Mouse (Mus musculus) heart, postnatal 0 days (tissue): ENCODE data around the gene Uap1. TPM values are rescaled to one million over a fixed set of nuclear protein-coding genes. Genes with fewer than 3 reads are reported as not detected.

Experiments
- ATAC-seq: fragments of 200-750 bp; cut with Nextera tagmentation; 2 replicates; pipeline ENCODE4 v1.8.0; 2017; ENCODE audit warnings: low read depth, moderate number of reproducible peaks, moderate library complexity; ENCODE audit not compliant: insufficient read depth
- DNase-seq: peaks from one replicate; pipeline ENCODE4 v3.0.0-alpha.2; 2016; ENCODE audit warnings: low spot score
- H3K27ac ChIP-seq: fragments of 300-500 bp; sonication (generic); 2 replicates; pipeline ENCODE4 v1.5.1; 2014; ENCODE audit warnings: low read depth, mild to moderate bottlenecking
- H3K27me3 ChIP-seq: fragments of 300-500 bp; sonication (generic); 2 replicates; pipeline ENCODE4 v1.6.1; 2014; ENCODE audit warnings: low read length, mixed read lengths; ENCODE audit not compliant: control insufficient read depth, insufficient read depth
- H3K36me3 ChIP-seq: fragments of 300-500 bp; sonication (generic); replicated peaks from 2 replicates; pipeline ENCODE4 v1.6.1; 2014; ENCODE audit warnings: low read length, mixed read lengths; ENCODE audit not compliant: control insufficient read depth, insufficient read depth
- H3K4me1 ChIP-seq: fragments of 300-500 bp; sonication (generic); 2 replicates; pipeline ENCODE4 v1.6.1; 2014; ENCODE audit warnings: antibody characterized with exemption; ENCODE audit not compliant: control insufficient read depth, insufficient read depth
- H3K4me2 ChIP-seq: fragments of 300-500 bp; sonication (generic); 2 replicates; pipeline ENCODE4 v1.6.1; 2014; ENCODE audit warnings: low read depth, mild to moderate bottlenecking, low read length, moderate library complexity
- H3K4me3 ChIP-seq: fragments of 300-500 bp; sonication (generic); 2 replicates; pipeline ENCODE4 v1.5.1; 2014; ENCODE audit warnings: low read depth, low read length
- H3K9ac ChIP-seq: fragments of 300-500 bp; sonication (generic); replicated peaks from 2 replicates; pipeline ENCODE4 v1.6.1; 2014; ENCODE audit warnings: low read depth, low read length, mixed read lengths
- H3K9me3 ChIP-seq: fragments of 300-500 bp; sonication (generic); replicated peaks from 2 replicates; pipeline ENCODE4 v1.6.1; 2016; ENCODE audit warnings: low read length; ENCODE audit not compliant: control insufficient read depth
- CTCF ChIP-seq: IDR thresholded peaks from 2 replicates; pipeline ENCODE4 v1.5.1; 2016; ENCODE audit warnings: antibody characterized with exemption, control low read depth, low read depth
- EP300 ChIP-seq: IDR thresholded peaks from 2 replicates; pipeline ENCODE4 v1.6.1; 2016; ENCODE audit warnings: antibody characterized with exemption, low read depth
- WGBS: fragments of 180-500 bp; shearing (Covaris S2); extraction: QIAGEN DNeasy Blood & Tissue Kit; methylation state at CpG from one replicate; pipeline ENCODE4 v1.1.7; 2014; 5-methylcytosine and 5-hydroxymethylcytosine counted together
- polyA plus RNA-seq: library from polyadenylated mRNA; unstranded; fragments of >200 nt; fragmentation: Nextera tagmentation; extraction: Ambion mirVana; gene quantifications from 2 replicates; pipeline ENCODE4 v1.2.1, GENCODE M21; 2015
- total RNA-seq: library from RNA; depleted of rRNA; stranded (reverse); fragments of >200 nt; gene quantifications from 2 replicates; pipeline ENCODE4 v1.2.3, GENCODE M21; 2014; ENCODE audit warnings: low replicate concordance

The Uap1 gene
- total and polyA plus RNA-seq, 2 experiments from 2014 or later = 26.1 to 40.2 TPM

DNA sequence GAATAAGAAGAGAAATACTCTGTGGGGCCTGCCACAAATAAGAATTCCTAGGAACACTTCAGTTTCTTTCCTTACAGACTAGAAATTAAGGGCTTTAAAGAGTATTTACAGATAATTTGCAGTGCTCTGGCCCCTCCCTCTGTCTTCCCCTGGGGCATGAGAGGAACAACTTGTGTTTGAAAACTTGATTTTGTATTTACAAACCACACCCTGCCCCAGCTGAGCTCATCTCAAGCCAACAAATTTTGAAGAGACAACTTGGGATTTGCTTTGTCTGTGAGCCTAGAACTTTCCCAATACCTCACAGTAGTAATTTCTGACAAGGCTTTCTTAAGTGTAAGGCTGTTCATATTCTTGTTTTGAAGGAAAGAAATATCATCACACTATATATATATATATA, 7.9 kb upstream of the Uap1 start:
- ATAC-seq = no peak
- Histone ChIP-seq H3K36me3 (no peaks in the 10 kb centered on the region), H3K9ac (no peak overlapping the region), H3K27ac (no peak overlapping the region), H3K4me1 (no peaks in the 10 kb centered on the region), H3K9me3 (no peaks in the 10 kb centered on the region), H3K4me2 (no peak overlapping the region), H3K27me3 (no peaks in the 10 kb centered on the region), H3K4me3 (no peak overlapping the region)
- no peak for TF ChIP-seq EP300
- no peak for TF ChIP-seq CTCF
- DNase-seq = no peak

- TF ChIP-seq CTCF = no peak
- TF ChIP-seq EP300 = no peak
- H3K36me3 ChIP-seq = no peaks in the 10 kb centered on the region
- no peaks in the 10 kb centered on the region for H3K9me3 ChIP-seq
- H3K27me3 ChIP-seq = no peaks in the 10 kb centered on the region
- ATAC-seq = no peak
- no peak overlapping the region for H3K9ac ChIP-seq
- H3K4me3 ChIP-seq = no peak overlapping the region
- DNase-seq = no peak
- 58% methylated on average over 8 of the region's 8 CpGs for WGBS
- H3K4me1 ChIP-seq = peaks cover 16% of the 10 kb centered on the region
- H3K27ac ChIP-seq = no peak overlapping the region
- no peak overlapping the region for H3K4me2 ChIP-seq
Measured at GRCm38 (mm10) chr1:170176661-170177239, 2.0 kb upstream of the Uap1 start.

DNA sequence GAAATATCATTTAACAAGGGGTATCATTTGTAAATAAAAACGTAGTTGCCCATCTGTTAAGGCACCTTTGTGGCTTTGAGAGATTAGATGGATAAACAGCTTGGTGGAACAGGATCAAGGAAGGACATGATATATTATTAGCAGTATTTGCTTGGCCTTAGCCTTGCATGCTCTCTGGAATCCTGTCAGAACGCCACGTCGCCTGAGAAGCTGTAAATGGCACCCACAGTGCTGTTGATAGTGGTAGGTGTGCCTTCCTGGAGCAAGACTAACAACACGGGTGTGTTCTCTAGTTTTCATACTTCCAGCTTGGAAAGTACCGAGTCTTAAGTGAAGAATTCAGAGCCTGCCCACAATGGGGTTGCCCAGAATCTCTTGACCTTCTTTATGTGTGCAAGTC, 1.1 kb upstream of the Uap1 start:
- Histone ChIP-seq H3K4me3 (peak overlapping the region; percentile 92; the same call in 1 of the 2 replicates), H3K9ac (peak overlapping the region; percentile 64; the same call in 1 of the 2 replicates), H3K9me3 (no peaks in the 10 kb centered on the region), H3K27me3 (no peaks in the 10 kb centered on the region), H3K4me2 (peak overlapping the region; percentile 63), H3K27ac (peak overlapping the region; percentile 95), H3K4me1 (peaks cover 16% of the 10 kb centered on the region), H3K36me3 (no peaks in the 10 kb centered on the region)
- no peak for TF ChIP-seq EP300
- no peak for TF ChIP-seq CTCF
- DNase-seq (peak; percentile 33), ATAC-seq (no peak)
- WGBS = 30% methylated on average over 6 of the region's 6 CpGs

- ATAC-seq (peak; percentile 48), DNase-seq (peak; percentile 29)
- H3K4me1 ChIP-seq = peaks cover 24% of the 10 kb centered on the region
- no peak for TF ChIP-seq CTCF
- no peak; the same call in 1 of the 2 replicates for TF ChIP-seq EP300
- no peaks in the 10 kb centered on the region for H3K36me3 ChIP-seq
- no peaks in the 10 kb centered on the region for H3K9me3 ChIP-seq
- H3K9ac ChIP-seq = peak overlapping the region; percentile 92
- H3K27me3 ChIP-seq = no peaks in the 10 kb centered on the region
- peak overlapping the region; percentile 89 for H3K27ac ChIP-seq
- peak overlapping the region; percentile 78 for H3K4me2 ChIP-seq
- peak overlapping the region; percentile 92 for H3K4me3 ChIP-seq
- WGBS = under 1% methylated on average over 45 of the region's 50 CpGs
Measured at GRCm38 (mm10) chr1:170173991-170174813, 555 bp downstream of the Uap1 start.

- DNase-seq (no peak), ATAC-seq (no peak)
- Histone ChIP-seq H3K4me1 (peaks cover 17% of the 10 kb centered on the region), H3K9me3 (no peaks in the 10 kb centered on the region), H3K27me3 (no peaks in the 10 kb centered on the region), H3K36me3 (peaks cover 23% of the 10 kb centered on the region), H3K4me2 (no peak overlapping the region), H3K27ac (no peak overlapping the region), H3K4me3 (no peak overlapping the region), H3K9ac (no peak overlapping the region)
- 74% methylated on average over 4 of the region's 6 CpGs for WGBS
- TF ChIP-seq EP300 (no peak), CTCF (no peak)
Measured at GRCm38 (mm10) chr1:170167781-170168180, 7.0 kb downstream of the Uap1 start.

DNA sequence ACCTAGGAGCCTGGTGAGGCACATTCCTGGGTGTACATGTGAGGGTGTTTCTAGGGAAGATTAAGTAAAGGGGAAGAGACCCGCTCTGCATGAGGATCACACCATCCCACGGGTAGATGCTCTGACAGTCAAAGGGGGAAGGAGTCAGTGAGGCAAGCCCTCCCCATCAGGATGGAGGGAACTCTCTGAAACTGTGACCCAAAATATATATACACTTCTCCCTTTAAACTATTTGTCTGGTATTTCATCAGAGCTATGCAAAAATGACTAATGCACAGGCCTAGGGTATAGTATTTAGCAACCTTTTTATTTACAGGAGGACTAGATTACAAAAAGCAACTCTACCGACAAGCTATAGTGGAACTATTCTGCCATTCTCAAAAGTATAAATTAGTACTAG, 9.8 kb downstream of the Uap1 start:
- no peak for ATAC-seq
- Histone ChIP-seq H3K36me3 (peaks cover 36% of the 10 kb centered on the region), H3K27me3 (no peaks in the 10 kb centered on the region), H3K9ac (no peak overlapping the region), H3K27ac (no peak overlapping the region), H3K4me1 (peaks cover 26% of the 10 kb centered on the region), H3K9me3 (no peaks in the 10 kb centered on the region), H3K4me3 (no peak overlapping the region), H3K4me2 (no peak overlapping the region)
- no peak for DNase-seq
- WGBS = 91% methylated on average over 3 of the region's 3 CpGs
- TF ChIP-seq CTCF (no peak), EP300 (no peak)
